Mouse (Mus musculus) megakaryocyte, embryonic 14.5 days (primary cell): ENCODE measurements around the gene Pip4k2b.

ENCODE experiments used
- FLI1 ChIP-seq: IDR thresholded peaks from 2 replicates; pipeline ENCODE4 v1.6.1; 2012; ENCODE audit warnings: low read length, inconsistent platforms, mixed read lengths
- GATA1 ChIP-seq: IDR thresholded peaks from 3 replicates; pipeline ENCODE4 v1.6.1; 2012; ENCODE audit warnings: mixed read lengths, low read length, inconsistent platforms, borderline replicate concordance

DNA sequence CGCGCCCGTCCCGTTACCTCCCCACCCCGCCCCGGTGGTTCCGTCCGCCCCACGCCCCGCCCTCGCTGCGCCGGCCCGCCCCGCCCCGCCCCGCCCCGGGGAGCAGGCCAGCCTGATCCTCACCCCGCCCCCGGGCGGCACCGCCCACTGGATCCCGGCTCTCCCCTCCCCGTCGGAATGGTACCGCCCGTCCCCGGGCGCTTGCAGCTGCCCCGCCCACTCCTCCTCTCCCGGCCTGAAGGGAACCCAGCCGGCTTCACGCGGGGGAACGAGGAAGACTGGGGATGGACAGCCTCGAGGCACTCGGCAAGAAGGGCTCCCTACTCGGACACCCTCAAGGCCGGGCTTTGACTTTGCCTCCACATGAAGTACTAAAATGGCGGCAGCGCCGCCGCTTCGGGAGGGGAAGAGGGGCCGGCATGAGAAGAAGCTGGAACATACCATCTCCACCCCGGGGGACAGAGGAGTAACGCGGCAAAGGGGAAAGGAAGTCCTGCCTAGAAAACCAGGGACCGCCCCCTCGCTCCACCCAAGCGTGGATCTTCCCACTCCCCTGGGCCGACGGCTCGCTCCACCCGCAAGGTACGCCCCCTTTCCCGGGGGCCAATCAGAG is 320 bp upstream of the Pip4k2b start:
- TF ChIP-seq GATA1 (no peak), FLI1 (no peak)
